Mouse (Mus musculus) adrenal gland, postnatal 36 days (tissue): ENCODE data around the gene Carhsp1. TPM values are rescaled to one million over a fixed set of nuclear protein-coding genes. Genes with fewer than 3 reads are reported as not detected.
A peak's percentile ranks its signal among the peaks of the same experiment; 100 is the strongest.

ENCODE experiments used
- DNase-seq, 2 experiments: peaks; one replicate each; pipeline ENCODE4 v3.0.0; 2021; ENCODE audit warnings: mixed read lengths in 1 of 2
- total RNA-seq, 2 experiments: library from RNA; stranded (reverse); gene quantifications; 2 replicates each; pipeline ENCODE4 v1.2.3; 2021

The Carhsp1 gene
- total RNA-seq, 2 experiments from 2014 or later = 50.0 to 107 TPM

- no peak for DNase-seq
These were observed 3.6 kb upstream of the Carhsp1 start for GRCm38 (mm10) chr16:8675559-8675958.

GRCm38 (mm10) chr16:8674165-8674564 is 2.2 kb upstream of the Carhsp1 start:
- DNase-seq = peak; percentile 40 to 62

GRCm38 (mm10) chr16:8673343-8673742 is 1.4 kb upstream of the Carhsp1 start:
- no peak for DNase-seq

- no peak for DNase-seq
These were observed 856 bp upstream of the Carhsp1 start for GRCm38 (mm10) chr16:8672811-8673210.

- DNase-seq = no peak
These were observed 364 bp upstream of the Carhsp1 start for GRCm38 (mm10) chr16:8672350-8672687.

- peak; percentile 30 to 59 for DNase-seq
These were observed 1.6 kb downstream of the Carhsp1 start for GRCm38 (mm10) chr16:8670041-8671035.

- DNase-seq = peak; percentile 22 to 28
These were observed 2.5 kb downstream of the Carhsp1 start for GRCm38 (mm10) chr16:8669432-8669831.

GRCm38 (mm10) chr16:8668386-8668785 is 3.6 kb downstream of the Carhsp1 start:
- DNase-seq = no peak

- no peak for DNase-seq
These were observed 4.1 kb downstream of the Carhsp1 start for GRCm38 (mm10) chr16:8667814-8668213.

GRCm38 (mm10) chr16:8667261-8667660 is 4.7 kb downstream of the Carhsp1 start:
- peak; percentile 34 to 47 for DNase-seq

GRCm38 (mm10) chr16:8666452-8666851 is 5.5 kb downstream of the Carhsp1 start:
- DNase-seq = peak; percentile 69 to 80

GRCm38 (mm10) chr16:8665367-8665766 is 6.6 kb downstream of the Carhsp1 start:
- DNase-seq = no peak

- no peak for DNase-seq
These were observed 8.1 kb downstream of the Carhsp1 start for GRCm38 (mm10) chr16:8663606-8664539.

- DNase-seq = no peak
These were observed 8.9 kb downstream of the Carhsp1 start for GRCm38 (mm10) chr16:8663022-8663421.

- DNase-seq = peak; percentile 62 to 68
These were observed 13.2 kb downstream of the Carhsp1 start for GRCm38 (mm10) chr16:8658764-8659163.

- no peak for DNase-seq
These were observed 13.6 kb downstream of the Carhsp1 start for GRCm38 (mm10) chr16:8658349-8658748.

- no peak for DNase-seq
These were observed 15.7 kb downstream of the Carhsp1 start for GRCm38 (mm10) chr16:8656256-8656655.

- DNase-seq = no peak
These were observed 16.4 kb downstream of the Carhsp1 start for GRCm38 (mm10) chr16:8655599-8655998.

GRCm38 (mm10) chr16:8655108-8655507 is 16.8 kb downstream of the Carhsp1 start:
- no peak for DNase-seq

GRCm38 (mm10) chr16:8650007-8650406 is 21.9 kb downstream of the Carhsp1 start:
- DNase-seq = no peak

GRCm38 (mm10) chr16:8645546-8645945 is 26.4 kb downstream of the Carhsp1 start:
- DNase-seq = no peak

GRCm38 (mm10) chr16:8643855-8644254 is 28.1 kb downstream of the Carhsp1 start:
- DNase-seq = peak; percentile 43 to 58
